In the genomic region with DNA sequence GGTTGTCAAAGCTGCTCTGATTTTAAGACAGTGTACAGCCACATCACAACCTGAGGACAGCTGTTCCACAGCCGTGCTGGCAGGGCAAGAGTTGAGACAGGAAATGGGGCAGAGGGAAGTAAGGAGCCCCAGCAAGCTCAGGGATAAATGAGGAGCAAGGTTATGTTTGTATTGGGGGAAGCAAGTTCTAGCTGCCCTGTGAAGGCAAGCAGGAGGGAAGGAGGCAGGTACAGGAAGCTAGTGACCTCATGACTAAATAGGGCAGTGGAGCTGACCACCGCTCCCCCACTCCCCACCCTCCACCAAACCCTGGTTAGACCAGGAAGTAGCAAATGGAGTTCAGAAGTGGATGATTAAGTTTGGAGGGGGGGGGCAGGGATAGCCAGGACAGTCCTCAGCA, we compare ENCODE assay signal across 22 mouse cellular contexts. TPM values are rescaled to one million over a fixed set of nuclear protein-coding genes. Genes with fewer than 3 reads are reported as not detected.
"Had no signal": no experiment of that assay in that cellular context is flagged by ENCODE, and none has a peak within 500 bp of the region (broad histone marks: within the 10 kb centered on the region; RNA-seq: fewer than 3 reads in every experiment).

No protein-coding gene starts in this region.

- H3K9ac ChIP-seq: intestine, embryonic 15.5 days; liver, embryonic 14.5 days; lung, embryonic 15.5 days; midbrain, embryonic 13.5 days; neural tube, embryonic 13.5 days had no signal

- H3K4me3 ChIP-seq: intestine, embryonic 15.5 days; layer of hippocampus, adult 2 months; left cerebral cortex, adult 2 months; lung, embryonic 15.5 days; megakaryocyte, embryonic 14.5 days; midbrain, embryonic 10.5 days; midbrain, embryonic 13.5 days; myocyte; neural tube, embryonic 13.5 days had no signal

- H3K4me1 ChIP-seq: midbrain, embryonic 13.5 days; neural tube, embryonic 13.5 days had no signal

- H3K27ac ChIP-seq: intestine, embryonic 15.5 days; kidney, postnatal 0 days; layer of hippocampus, adult 2 months; left cerebral cortex, adult 2 months; liver, embryonic 14.5 days; lung, embryonic 15.5 days; midbrain, embryonic 10.5 days; midbrain, embryonic 13.5 days; neural tube, embryonic 13.5 days had no signal

- H3K4me2 ChIP-seq: intestine, embryonic 15.5 days; liver, embryonic 11.5 days; lung, embryonic 15.5 days; midbrain, embryonic 13.5 days; neural tube, embryonic 13.5 days had no signal

- DNase-seq: kidney, postnatal 25 days; layer of hippocampus, postnatal 36 days; lung, adult 18-20 months; lung, postnatal 36 days had no signal

- H3K9me3 ChIP-seq: intestine, embryonic 15.5 days; lung, embryonic 15.5 days; megakaryocyte, embryonic 14.5 days; midbrain, embryonic 10.5 days; midbrain, embryonic 13.5 days; neural tube, embryonic 13.5 days had no signal

- H3K27me3 ChIP-seq: intestine, embryonic 15.5 days; lung, embryonic 15.5 days; midbrain, embryonic 13.5 days; neural tube, embryonic 13.5 days had no signal

- ATAC-seq: intestine, embryonic 15.5 days; midbrain, embryonic 13.5 days; midbrain, embryonic 16.5 days had no signal

- H3K36me3 ChIP-seq: intestine, embryonic 15.5 days; lung, embryonic 15.5 days; midbrain, embryonic 10.5 days; midbrain, embryonic 13.5 days; neural tube, embryonic 13.5 days had no signal

RNA-seq across cellular contexts. Expression of a gene that starts 12.6 kb away (rescaled TPM):
- total RNA-seq: layer of hippocampus, postnatal 10 days; left cerebral cortex, postnatal 10 days; monocyte, adult 5-6 weeks; neutrophil, adult 5-6 weeks had no signal

RNA-seq across cellular contexts. Expression of a gene that starts 14.1 kb away (rescaled TPM):
- polyA plus RNA-seq: limb, embryonic 11.5 days; midbrain, embryonic 10.5 days; midbrain, embryonic 13.5 days had no signal

RNA-seq across cellular contexts. Expression of a gene that starts 52.6 kb away (rescaled TPM):
- total RNA-seq: neutrophil, adult 5-6 weeks had no signal
